Mouse (Mus musculus): ENCODE measurements at regions not wholly inside any gene's neighbourhood (a gene's known extent, or its start where the extent isn't known, plus 50 kb on each side); places are given as distances from the start of the nearest gene placed in this dataset.

DNA sequence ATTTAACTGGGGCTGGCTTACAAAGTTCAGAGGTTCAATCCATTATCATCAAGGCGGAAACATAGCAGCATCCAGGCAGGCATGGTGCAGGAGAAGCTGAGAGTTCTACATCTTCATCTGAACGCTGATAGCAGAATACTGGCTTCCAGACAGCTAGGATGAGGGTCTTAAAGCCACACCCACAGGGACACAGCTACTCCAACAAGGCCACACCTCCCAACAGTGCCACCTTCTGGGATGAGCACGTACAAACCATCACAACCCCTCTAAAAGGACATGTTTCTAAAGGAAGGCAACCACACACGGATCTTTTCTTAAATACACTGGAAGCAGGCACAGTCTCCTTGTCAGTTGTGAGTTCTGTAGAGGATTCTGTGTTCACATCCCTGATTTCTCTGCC, 74.4 kb downstream of the Mis18a start:
- TF ChIP-seq CTCF (conservative IDR thresholded peaks at IDR 0.05; ENCODE audit: low read length) (no peak), POU5F1 (IDR thresholded peaks at IDR 0.05; ENCODE audit: borderline replicate concordance, low read length) (no peak)

Measured in E14TG2a.4 (cell line).